Mouse (Mus musculus): Measurements from ENCODE around the gene Olfr195. TPM values are rescaled to one million over a fixed set of nuclear protein-coding genes. Genes with fewer than 3 reads are reported as not detected.

The Olfr195 gene
- polyA plus RNA-seq, 1 experiment, result not detected

DNA sequence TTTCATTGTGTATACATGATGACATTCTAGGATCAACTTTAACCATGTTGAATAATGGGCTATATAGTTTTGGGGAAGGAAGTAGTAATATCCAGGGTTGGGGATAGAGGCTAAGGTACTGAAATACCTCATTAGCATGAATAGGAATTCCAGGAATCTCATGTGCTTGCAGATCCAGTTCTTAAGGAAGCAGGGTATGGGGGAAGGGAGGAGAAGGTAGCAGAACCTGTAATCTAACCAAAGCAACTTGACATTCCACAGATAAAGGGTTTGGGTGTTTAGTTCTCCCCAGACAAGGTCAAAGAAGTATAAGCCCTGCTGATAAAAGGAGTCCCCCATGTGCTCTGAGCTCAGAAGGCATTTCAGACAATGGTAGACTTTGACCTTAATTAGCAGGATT lies 5.7 kb upstream of the Olfr195 start:
- no peak for TF ChIP-seq MAX (IDR thresholded peaks at IDR 0.05)
- TF ChIP-seq MYOG (IDR thresholded peaks at IDR 0.05; ENCODE audit: control insufficient read depth, extremely low read depth, insufficient read length), result no peak
- TF ChIP-seq USF1 (IDR thresholded peaks at IDR 0.05; ENCODE audit: low read depth), result no peak
- Histone ChIP-seq H3K27me3 (ENCODE audit: control insufficient read depth, insufficient read depth, insufficient read length) (no peaks in the 10 kb centered on the region), H3K79me3 (ENCODE audit: low read depth) (no peaks in the 10 kb centered on the region), H3K36me3 (ENCODE audit: control insufficient read depth, insufficient read depth) (no peaks in the 10 kb centered on the region), H3K4me3 (ENCODE audit: insufficient read depth, poor library complexity, severe bottlenecking) (no peak overlapping the region), H3K79me2 (ENCODE audit: control insufficient read depth, insufficient read depth) (no peaks in the 10 kb centered on the region), H3ac (ENCODE audit: control insufficient read depth, insufficient read length, low read depth) (no peak overlapping the region)

DNA sequence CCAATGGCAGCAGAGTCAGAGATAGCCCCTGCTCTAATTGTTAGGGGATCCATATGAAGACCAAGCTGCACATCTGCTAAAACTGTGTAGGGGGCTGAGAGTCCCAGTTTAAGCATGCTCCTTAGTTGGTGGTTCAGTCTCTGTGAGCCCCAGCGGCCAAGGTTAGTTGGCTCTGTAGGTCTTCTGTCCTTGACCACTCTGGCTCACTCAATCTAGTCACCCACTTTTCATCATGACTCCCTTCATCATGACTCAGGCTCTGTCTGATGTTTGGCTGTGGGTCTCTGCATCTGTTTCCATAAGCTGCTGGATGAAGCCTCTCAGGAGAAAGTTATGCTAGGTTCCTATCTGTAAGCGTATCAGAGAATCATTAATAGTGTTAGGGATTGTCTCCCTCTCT lies 5.2 kb downstream of the Olfr195 start:
- Histone ChIP-seq H3K4me3 (ENCODE audit: insufficient read depth, poor library complexity, severe bottlenecking) (no peak overlapping the region), H3K36me3 (ENCODE audit: control insufficient read depth, insufficient read depth) (no peaks in the 10 kb centered on the region), H3K79me2 (ENCODE audit: control insufficient read depth, insufficient read depth) (no peaks in the 10 kb centered on the region), H3K79me3 (ENCODE audit: low read depth) (no peaks in the 10 kb centered on the region), H3K27me3 (ENCODE audit: control insufficient read depth, insufficient read depth, insufficient read length) (no peaks in the 10 kb centered on the region), H3ac (ENCODE audit: control insufficient read depth, insufficient read length, low read depth) (no peak overlapping the region)
- no peak for TF ChIP-seq USF1 (IDR thresholded peaks at IDR 0.05; ENCODE audit: low read depth)
- no peak for TF ChIP-seq CEBPB (IDR thresholded peaks at IDR 0.05; ENCODE audit: low read depth)
- TF ChIP-seq MYOD1 (IDR thresholded peaks at IDR 0.05; ENCODE audit: control insufficient read depth, insufficient read length, low read depth), result no peak
- no peak for TF ChIP-seq MAX (IDR thresholded peaks at IDR 0.05)
- TF ChIP-seq MYOG (IDR thresholded peaks at IDR 0.05; ENCODE audit: control insufficient read depth, extremely low read depth, insufficient read length), result no peak
- no peak for TF ChIP-seq CTCF (IDR thresholded peaks at IDR 0.05; ENCODE audit: control insufficient read depth, insufficient read depth, insufficient read length)
- no peak for TF ChIP-seq FOSL1 (IDR thresholded peaks at IDR 0.05; ENCODE audit: insufficient read depth, low read length, poor library complexity, severe bottlenecking)

DNA sequence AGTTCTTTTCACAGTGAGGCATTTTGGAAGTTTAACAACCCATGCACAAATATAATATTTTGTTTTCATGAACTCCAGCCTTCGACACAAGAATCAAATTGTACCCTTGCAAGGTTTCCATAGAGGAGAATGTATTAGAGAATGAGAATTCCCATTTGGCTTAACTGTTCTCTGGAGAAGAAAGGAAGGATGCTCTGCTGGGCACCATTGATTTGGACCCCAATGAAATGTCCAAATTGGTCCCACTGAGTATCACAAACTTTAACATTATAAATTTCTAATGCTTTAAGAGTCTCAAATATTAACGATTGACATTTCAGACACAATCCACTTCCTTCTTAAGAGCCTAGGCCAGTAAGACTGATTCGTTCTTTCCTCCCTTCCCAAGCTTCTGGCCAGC lies 23.5 kb downstream of the Olfr195 start, which contains the start of gene Olfr196:
Gene Olfr196, minus strand, starts transcription at position 101 of the 400 bp plus-strand sequence.
- Histone ChIP-seq H3K4me3 (ENCODE audit: insufficient read depth, poor library complexity, severe bottlenecking) (no peak within 1 kb of the TSS), H3K79me2 (ENCODE audit: control insufficient read depth, insufficient read depth) (no peaks in the 10 kb centered on the region), H3K79me3 (ENCODE audit: low read depth) (no peaks in the 10 kb centered on the region), H3ac (ENCODE audit: control insufficient read depth, insufficient read length, low read depth) (no peak within 1 kb of the TSS), H3K36me3 (ENCODE audit: control insufficient read depth, insufficient read depth) (no peaks in the 10 kb centered on the region), H3K27me3 (ENCODE audit: control insufficient read depth, insufficient read depth, insufficient read length) (no peaks in the 10 kb centered on the region)
- TF ChIP-seq USF1 (IDR thresholded peaks at IDR 0.05; ENCODE audit: low read depth) (no peak), CTCF (IDR thresholded peaks at IDR 0.05; ENCODE audit: control insufficient read depth, insufficient read depth, insufficient read length) (no peak), MYOD1 (IDR thresholded peaks at IDR 0.05; ENCODE audit: control insufficient read depth, insufficient read length, low read depth) (no peak), MAX (IDR thresholded peaks at IDR 0.05) (no peak), MYOG (IDR thresholded peaks at IDR 0.05; ENCODE audit: control insufficient read depth, extremely low read depth, insufficient read length) (no peak), FOSL1 (IDR thresholded peaks at IDR 0.05; ENCODE audit: insufficient read depth, low read length, poor library complexity, severe bottlenecking) (no peak)

Other genes with a start within 250 kb of the Olfr195 start
- not detected for gene Olfr181, start 218.3 kb upstream of the Olfr195 start, polyA plus RNA-seq (2012; fragmentation: generic; extraction: Trizol)
- gene Olfr180, start 217.7 kb upstream of the Olfr195 start, polyA plus RNA-seq (2012; fragmentation: generic; extraction: Trizol), result not detected
- gene Olfr183, start 151.7 kb upstream of the Olfr195 start, polyA plus RNA-seq (2012; fragmentation: generic; extraction: Trizol), result not detected
- not detected for gene Olfr186, start 116.8 kb upstream of the Olfr195 start, polyA plus RNA-seq (2012; fragmentation: generic; extraction: Trizol)
- gene Olfr187, start 107.3 kb upstream of the Olfr195 start, polyA plus RNA-seq (2012; fragmentation: generic; extraction: Trizol), result not detected
- not detected for gene Olfr190, start 69.0 kb upstream of the Olfr195 start, polyA plus RNA-seq (2012; fragmentation: generic; extraction: Trizol)
- gene Olfr191, start 57.2 kb upstream of the Olfr195 start, polyA plus RNA-seq (2012; fragmentation: generic; extraction: Trizol), result not detected
- not detected for gene Olfr193, start 35.2 kb upstream of the Olfr195 start, polyA plus RNA-seq (2012; fragmentation: generic; extraction: Trizol)
- not detected for gene Olfr194, start 26.0 kb upstream of the Olfr195 start, polyA plus RNA-seq (2012; fragmentation: generic; extraction: Trizol)
- not detected for gene Olfr196, start 23.4 kb downstream of the Olfr195 start, polyA plus RNA-seq (2012; fragmentation: generic; extraction: Trizol)
- gene Olfr198, start 56.5 kb downstream of the Olfr195 start, polyA plus RNA-seq (2012; fragmentation: generic; extraction: Trizol), result not detected
- not detected for gene Olfr199, start 72.7 kb downstream of the Olfr195 start, polyA plus RNA-seq (2012; fragmentation: generic; extraction: Trizol)
- not detected for gene Olfr201, start 125.6 kb downstream of the Olfr195 start, polyA plus RNA-seq (2012; fragmentation: generic; extraction: Trizol)
- gene Olfr202, start 139.7 kb downstream of the Olfr195 start, polyA plus RNA-seq (2012; fragmentation: generic; extraction: Trizol), result not detected
- gene Olfr203, start 151.8 kb downstream of the Olfr195 start, polyA plus RNA-seq (2012; fragmentation: generic; extraction: Trizol), result not detected
- not detected for gene Olfr204, start 171.2 kb downstream of the Olfr195 start, polyA plus RNA-seq (2012; fragmentation: generic; extraction: Trizol)
- gene Olfr205, start 184.1 kb downstream of the Olfr195 start, polyA plus RNA-seq (2012; fragmentation: generic; extraction: Trizol), result not detected
- not detected for gene Olfr206, start 202.2 kb downstream of the Olfr195 start, polyA plus RNA-seq (2012; fragmentation: generic; extraction: Trizol)
- not detected for gene Olfr209, start 216.9 kb downstream of the Olfr195 start, polyA plus RNA-seq (2012; fragmentation: generic; extraction: Trizol)

All from C2C12 (cell line).